10 mouse cellular contexts compared by ENCODE assay signal in the genomic region with DNA sequence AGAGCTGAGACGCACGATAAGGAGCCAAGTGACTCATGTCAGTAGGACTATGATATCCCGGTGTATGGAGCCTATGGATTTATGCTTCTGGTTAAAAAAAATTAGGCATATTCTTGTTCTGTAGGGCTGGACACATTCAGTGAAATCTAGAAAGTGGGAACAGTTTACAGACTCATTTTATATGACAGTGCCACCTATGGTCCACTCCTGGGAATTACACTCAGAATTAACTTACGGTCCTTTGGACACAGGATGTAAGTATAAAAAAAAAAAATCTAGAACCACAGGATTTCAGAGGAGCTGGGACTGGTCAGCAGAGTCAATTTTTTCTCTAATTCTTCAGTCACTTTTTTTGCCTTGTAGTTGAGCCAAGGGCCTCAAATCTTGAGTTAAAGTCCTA. TPM values are rescaled to one million over a fixed set of nuclear protein-coding genes. Genes with fewer than 3 reads are reported as not detected.
DNase-seq lines count a peak whose midpoint lies in the region; ATAC-seq and TF ChIP-seq lines count a peak whose summit lies in the region.
"Had no signal": no experiment of that assay in that cellular context is flagged by ENCODE, and none has a peak within 500 bp of the region (broad histone marks: within the 10 kb centered on the region; RNA-seq: fewer than 3 reads in every experiment).

No protein-coding gene starts in this region.

- peak; percentile 51 for TF ChIP-seq CTCF in liver, adult 2 months (IDR thresholded peaks at IDR 0.05; ENCODE audit: low read depth, low read length)

- H3K4me2 ChIP-seq in liver, embryonic 12.5 days, result no peak overlapping the region
- H3K4me2 ChIP-seq: heart, embryonic 13.5 days had no signal

- no peak overlapping the region for H3K4me3 ChIP-seq in liver, adult 2 months (ENCODE audit: insufficient read depth, low read depth, low read length)
- no peak overlapping the region for H3K4me3 ChIP-seq in liver, embryonic 12.5 days
- H3K4me3 ChIP-seq: heart, embryonic 13.5 days; megakaryocyte, embryonic 14.5 days had no signal

- H3K4me1 ChIP-seq in liver, adult 2 months (ENCODE audit: control insufficient read depth, insufficient read depth, low read length), result peaks cover 8% of the 10 kb centered on the region
- peaks cover 9% of the 10 kb centered on the region; the same call in 1 of the 2 replicates for H3K4me1 ChIP-seq in liver, embryonic 12.5 days
- H3K4me1 ChIP-seq: heart, embryonic 13.5 days had no signal

- no peak for ATAC-seq in liver, embryonic 12.5 days
- ATAC-seq in monocyte, adult 5-6 weeks (replicated peaks; ENCODE audit: insufficient number of reproducible peaks, low FRiP score, low TSS enrichment, poor library complexity, severe bottlenecking), result peak; percentile 54; the same call in 1 of the 2 replicates

- H3K36me3 ChIP-seq in liver, adult 2 months (ENCODE audit: control insufficient read depth, insufficient read depth, low read length), result no peaks in the 10 kb centered on the region
- H3K36me3 ChIP-seq in liver, embryonic 12.5 days, result no peaks in the 10 kb centered on the region
- H3K36me3 ChIP-seq: heart, embryonic 13.5 days had no signal

- no peaks in the 10 kb centered on the region for H3K9me3 ChIP-seq in liver, embryonic 12.5 days (replicated peaks)
- H3K9me3 ChIP-seq: heart, embryonic 13.5 days had no signal

- no peaks in the 10 kb centered on the region for H3K79me2 ChIP-seq in liver, adult 2 months (ENCODE audit: control insufficient read depth, insufficient read depth, low read length)

- no peak overlapping the region for H3K9ac ChIP-seq in liver, adult 2 months (ENCODE audit: low read depth, low read length)
- H3K9ac ChIP-seq in liver, embryonic 12.5 days, result no peak overlapping the region
- H3K9ac ChIP-seq: heart, embryonic 13.5 days had no signal

- TF ChIP-seq POLR2A in liver, adult 2 months (IDR thresholded peaks at IDR 0.05; ENCODE audit: extremely low read depth, insufficient read depth, low read length), result no peak

- peak; percentile 34 to 42 for DNase-seq in cerebellum, adult 18-20 months
- DNase-seq in cerebellum, adult 11 months, result no peak
- DNase-seq in liver, adult 2 months (ENCODE audit: extremely low read depth, low read depth, low spot score), result peak; percentile 61
- peak; percentile 69 for DNase-seq in adipocyte (ENCODE audit: low spot score)
- peak; percentile 81 for DNase-seq in induced T-regulatory cell, adult 2 months (ENCODE audit: low read depth)
- no peak for DNase-seq in right cerebral cortex, postnatal 10 days (ENCODE audit: low spot score in 2 of 2)

- H3K27me3 ChIP-seq in liver, adult 2 months (ENCODE audit: control insufficient read depth, insufficient read depth, low read length), result no peaks in the 10 kb centered on the region
- no peaks in the 10 kb centered on the region for H3K27me3 ChIP-seq in liver, embryonic 12.5 days (replicated peaks)
- H3K27me3 ChIP-seq: heart, embryonic 13.5 days; megakaryocyte, embryonic 14.5 days had no signal

- H3K27ac ChIP-seq in liver, adult 2 months (replicated peaks; ENCODE audit: insufficient read depth, low read depth, low read length), result no peak overlapping the region
- no peak overlapping the region for H3K27ac ChIP-seq in liver, embryonic 12.5 days
- H3K27ac ChIP-seq: heart, embryonic 13.5 days had no signal

- 42% methylated on average over 4 of the region's 4 CpGs for WGBS in liver, adult 2 months
- WGBS in liver, embryonic 12.5 days (ENCODE audit: insufficient replicate concordance), result 34% methylated on average over 4 of the region's 4 CpGs

RNA-seq across cellular contexts. Expression of gene Slc30a5, which starts 20.9 kb away (rescaled TPM):
- 36.0 and 38.1 TPM in 2 replicates for total RNA-seq in liver, adult 2 months (2014; rRNA removed)
- 14.5 and 15.6 TPM in 2 replicates for polyA plus RNA-seq in liver, adult 2 months (2012; rRNA removed)
- polyA plus RNA-seq in liver, embryonic 12.5 days (2016; fragmentation: Nextera tagmentation; extraction: Ambion mirVana), result 40.8 and 45.1 TPM in 2 replicates
- total RNA-seq in monocyte, adult 5-6 weeks (2017), result 64.2 to 92.8 TPM (median 72.0 TPM) in 3 replicates

Comparison
In these comparisons a context has a peak if more than half of its experiments do, and no peak if none do; other contexts are left out.
1. DNase-seq: peak in cerebellum, adult 18-20 months (2 of 2), liver, adult 2 months (single experiment), adipocyte (single experiment) and induced T-regulatory cell, adult 2 months (single experiment); none in cerebellum, adult 11 months (single experiment) and right cerebral cortex, postnatal 10 days (0 of 2).